Mouse (Mus musculus) liver, postnatal 0 days (tissue): ENCODE measurements around the gene Ccnt1. TPM values are rescaled to one million over a fixed set of nuclear protein-coding genes. Genes with fewer than 3 reads are reported as not detected.

Source experiments
- ATAC-seq: fragments of 200-750 bp; cut with Nextera tagmentation; 2 replicates; pipeline ENCODE4 v1.8.0; 2017; ENCODE audit warnings: mild to moderate bottlenecking, moderate library complexity
- DNase-seq: peaks from one replicate; pipeline ENCODE4 v3.0.0-alpha.2; 2016
- H3K27ac ChIP-seq: fragments of 300-500 bp; sonication (generic); 2 replicates; pipeline ENCODE4 v1.5.1; 2014; ENCODE audit warnings: antibody characterized with exemption, moderate library complexity, mild to moderate bottlenecking, low read depth
- H3K27me3 ChIP-seq: fragments of 300-500 bp; sonication (generic); 2 replicates; pipeline ENCODE4 v1.6.1; 2014; ENCODE audit warnings: low read length, control low read depth, mixed read lengths; ENCODE audit not compliant: insufficient read depth
- H3K36me3 ChIP-seq: fragments of 300-500 bp; sonication (generic); replicated peaks from 2 replicates; pipeline ENCODE4 v1.6.1; 2014; ENCODE audit warnings: mild to moderate bottlenecking, control low read depth, low read length, moderate library complexity, mixed read lengths; ENCODE audit not compliant: insufficient read depth
- H3K4me1 ChIP-seq: fragments of 300-500 bp; sonication (generic); 2 replicates; pipeline ENCODE4 v1.6.1; 2014; ENCODE audit warnings: antibody characterized with exemption, mild to moderate bottlenecking, control low read depth; ENCODE audit not compliant: insufficient read depth
- H3K4me2 ChIP-seq: fragments of 300-500 bp; sonication (generic); 2 replicates; pipeline ENCODE4 v1.6.1; 2014; ENCODE audit warnings: low read depth, mild to moderate bottlenecking, low read length, moderate library complexity, mixed read lengths
- H3K4me3 ChIP-seq: fragments of 300-500 bp; sonication (generic); 2 replicates; pipeline ENCODE4 v1.5.1; 2014; ENCODE audit warnings: low read depth, low read length
- H3K9ac ChIP-seq: fragments of 300-500 bp; sonication (generic); replicated peaks from 2 replicates; pipeline ENCODE4 v1.6.1; 2014; ENCODE audit warnings: mild to moderate bottlenecking, moderate library complexity
- H3K9me3 ChIP-seq: fragments of 300-500 bp; sonication (generic); 2 replicates; pipeline ENCODE4 v1.6.1; 2016; ENCODE audit warnings: mild to moderate bottlenecking, control low read depth, low read length, mixed read lengths
- CTCF ChIP-seq: sonication (generic); IDR thresholded peaks from 2 replicates; pipeline ENCODE4 v1.5.1; 2016; ENCODE audit warnings: antibody characterized with exemption, low read depth
- EP300 ChIP-seq: IDR thresholded peaks from 2 replicates; pipeline ENCODE4 v1.6.1; 2016; ENCODE audit warnings: antibody characterized with exemption, low read depth, mild to moderate bottlenecking
- WGBS: fragments of 180-500 bp; shearing (Covaris S2); extraction: QIAGEN DNeasy Blood & Tissue Kit; methylation state at CpG from one replicate; pipeline ENCODE4 v1.1.7; 2014; ENCODE audit not compliant: insufficient replicate concordance; 5-methylcytosine and 5-hydroxymethylcytosine counted together
- polyA plus RNA-seq: library from polyadenylated mRNA; unstranded; fragments of >200 nt; fragmentation: Nextera tagmentation; extraction: Ambion mirVana; gene quantifications from 2 replicates; pipeline ENCODE4 v1.2.1, GENCODE M21; 2015

Gene Ccnt1
- polyA plus RNA-seq, 1 experiment from 2014 or later, result 14.9 TPM

DNA sequence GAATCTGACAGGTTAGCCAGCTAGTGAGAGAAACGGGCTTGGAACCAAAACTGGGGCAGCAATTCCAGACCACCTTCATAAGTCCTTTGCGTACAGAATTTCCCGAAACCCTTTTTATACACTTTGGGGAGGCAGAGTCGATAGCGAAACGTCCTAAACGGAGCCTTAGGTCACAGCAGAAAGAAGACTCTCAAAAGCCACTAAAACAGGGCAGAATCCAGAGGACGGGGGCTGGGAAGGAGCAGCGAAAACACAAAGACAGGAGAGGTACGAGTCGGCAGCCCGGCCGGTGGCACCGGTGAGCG is 3.8 kb downstream of the Ccnt1 start:
- Histone ChIP-seq H3K4me1 (peaks cover 21% of the 10 kb centered on the region), H3K27me3 (no peaks in the 10 kb centered on the region), H3K9me3 (no peaks in the 10 kb centered on the region), H3K27ac (peak overlapping the region; percentile 98), H3K4me2 (peak overlapping the region; percentile 78), H3K36me3 (peaks cover 14% of the 10 kb centered on the region; the same call in 1 of the 2 replicates), H3K9ac (peak overlapping the region; percentile 88), H3K4me3 (peak overlapping the region; percentile 83)
- no peak for ATAC-seq
- TF ChIP-seq EP300, result no peak
- TF ChIP-seq CTCF, result no peak
- DNase-seq, result no peak
- WGBS, result under 1% methylated on average over 15 of the region's 15 CpGs

DNA sequence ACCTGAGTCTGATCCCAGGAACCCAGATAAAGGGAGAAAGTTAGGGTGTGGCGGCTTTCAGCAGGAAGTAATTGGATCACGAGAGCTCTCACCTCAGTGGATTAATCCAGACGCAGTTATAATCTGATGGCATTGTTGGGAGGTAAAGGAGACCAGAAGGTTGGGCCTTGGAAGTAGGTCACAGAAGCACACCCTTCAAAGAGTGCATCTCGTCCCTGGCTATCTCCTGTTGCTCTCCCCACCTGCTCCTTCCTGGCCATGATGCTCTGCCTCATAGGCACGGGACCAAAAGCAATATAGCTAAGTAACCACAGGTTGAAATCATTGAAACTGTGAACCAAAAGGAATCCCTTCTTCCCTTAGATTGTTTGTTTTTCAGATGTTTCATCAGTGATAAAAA is 13.5 kb downstream of the Ccnt1 start:
- Histone ChIP-seq H3K36me3 (peaks cover 59% of the 10 kb centered on the region), H3K9ac (no peak overlapping the region)
- WGBS, result 92% methylated on average over 5 of the region's 5 CpGs

DNA sequence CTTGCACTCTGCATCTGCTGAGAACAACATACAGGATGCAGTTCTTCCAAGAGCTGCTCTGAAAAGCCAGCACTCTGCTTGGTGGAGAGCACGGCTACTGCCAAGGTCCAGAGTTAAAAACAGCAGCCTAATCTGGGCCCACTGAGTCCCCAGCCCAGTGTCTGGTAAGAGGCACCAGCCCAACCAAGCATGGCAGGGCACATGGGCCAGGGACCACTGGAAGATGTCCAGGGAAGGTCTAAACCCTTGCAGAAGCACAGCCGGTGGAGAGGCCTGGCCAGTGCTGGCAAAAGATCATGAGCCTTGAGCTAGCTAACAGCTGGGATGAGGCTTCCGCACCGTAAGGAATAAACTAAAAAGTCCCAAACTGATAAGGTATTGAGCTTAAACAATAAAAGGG is 14.8 kb downstream of the Ccnt1 start:
- Histone ChIP-seq H3K4me3 (no peak overlapping the region), H3K27me3 (no peaks in the 10 kb centered on the region), H3K4me2 (no peak overlapping the region), H3K36me3 (peaks cover 71% of the 10 kb centered on the region), H3K27ac (no peak overlapping the region), H3K9me3 (no peaks in the 10 kb centered on the region), H3K4me1 (no peaks in the 10 kb centered on the region), H3K9ac (no peak overlapping the region)
- ATAC-seq (no peak), DNase-seq (no peak)
- no peak for TF ChIP-seq CTCF
- 92% methylated on average over 4 of the region's 4 CpGs for WGBS

More for the DNA sequence above, 13.5 kb downstream of the Ccnt1 start:
- Histone ChIP-seq H3K9me3 (no peaks in the 10 kb centered on the region), H3K4me2 (no peak overlapping the region), H3K4me3 (no peak overlapping the region), H3K4me1 (no peaks in the 10 kb centered on the region), H3K27ac (no peak overlapping the region), H3K27me3 (no peaks in the 10 kb centered on the region)
- no peak for DNase-seq
- no peak for TF ChIP-seq CTCF
- no peak for TF ChIP-seq EP300
- ATAC-seq, result no peak

DNA sequence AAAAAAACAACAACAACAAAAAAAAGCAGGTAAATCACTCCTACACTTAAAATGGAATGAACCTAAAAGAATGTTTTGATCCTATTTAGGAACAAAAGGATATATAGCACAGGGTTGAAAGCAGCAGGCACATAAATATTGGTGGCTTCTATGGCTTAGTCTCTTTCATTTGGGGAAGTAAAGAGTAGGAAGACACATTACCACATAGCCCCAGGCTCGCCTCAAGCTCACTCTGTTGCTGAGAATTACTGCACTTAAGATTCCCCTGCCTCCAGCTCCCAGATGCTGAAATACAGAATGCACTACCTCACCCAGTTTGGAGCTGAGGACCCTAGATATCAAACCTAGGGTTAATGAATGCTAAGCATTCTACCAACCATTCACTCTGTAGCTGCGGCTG is 18.0 kb downstream of the Ccnt1 start:
- Histone ChIP-seq H3K4me3 (no peak overlapping the region), H3K27me3 (no peaks in the 10 kb centered on the region), H3K36me3 (peaks cover 74% of the 10 kb centered on the region), H3K27ac (no peak overlapping the region), H3K9ac (no peak overlapping the region), H3K4me1 (no peaks in the 10 kb centered on the region), H3K4me2 (no peak overlapping the region), H3K9me3 (no peaks in the 10 kb centered on the region)
- TF ChIP-seq CTCF (no peak), EP300 (no peak)
- ATAC-seq (no peak), DNase-seq (no peak)
- 85% methylated on average over 2 of the region's 2 CpGs for WGBS

DNA sequence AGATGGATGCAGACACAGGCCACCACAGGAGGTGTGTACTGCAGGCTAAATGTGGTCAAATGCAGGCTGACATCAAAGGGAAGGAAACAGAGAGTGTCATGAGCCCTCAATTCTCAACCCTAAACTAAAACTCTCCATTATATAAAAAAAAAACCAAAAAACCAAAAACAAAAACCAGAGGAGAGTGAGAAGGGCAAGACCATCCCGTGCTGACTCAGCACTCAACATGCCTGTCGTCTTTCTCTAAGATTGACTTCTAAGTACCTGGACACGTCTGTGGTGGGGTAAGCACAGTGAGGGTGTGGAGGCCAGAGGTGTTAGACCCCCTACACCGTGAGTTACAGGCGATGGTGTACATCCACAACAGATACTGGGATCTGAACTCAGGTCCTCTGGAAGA is 23.9 kb downstream of the Ccnt1 start:
- WGBS, result 86% methylated on average over 5 of the region's 5 CpGs
- Histone ChIP-seq H3K27ac (no peak overlapping the region), H3K27me3 (no peaks in the 10 kb centered on the region), H3K4me1 (no peaks in the 10 kb centered on the region; the same call in 1 of the 2 replicates), H3K36me3 (peaks cover 88% of the 10 kb centered on the region), H3K9me3 (no peaks in the 10 kb centered on the region), H3K9ac (no peak overlapping the region), H3K4me3 (no peak overlapping the region), H3K4me2 (no peak overlapping the region)
- DNase-seq (no peak), ATAC-seq (no peak)
- TF ChIP-seq EP300 (no peak), CTCF (no peak)

DNA sequence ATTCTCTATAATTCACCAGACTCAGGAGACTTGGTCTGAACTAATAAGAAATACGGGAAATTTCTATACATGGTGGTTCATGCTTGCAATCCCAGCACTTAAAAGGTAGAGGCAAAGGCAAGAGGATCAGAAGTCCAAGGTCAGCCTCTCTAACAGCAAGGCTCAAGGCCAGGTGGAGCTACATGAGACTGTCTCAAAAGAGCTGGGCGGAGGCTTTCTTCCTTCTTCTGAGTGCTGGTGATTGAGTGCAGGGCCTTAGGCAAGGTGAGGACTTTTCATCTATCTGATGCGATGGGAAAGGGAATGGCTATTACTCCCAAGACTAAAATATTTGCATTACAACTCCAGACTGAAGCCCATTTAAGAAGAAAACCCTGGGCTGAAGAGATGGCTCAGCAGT is 25.6 kb downstream of the Ccnt1 start:
- Histone ChIP-seq H3K9ac (no peak overlapping the region), H3K9me3 (no peaks in the 10 kb centered on the region), H3K4me1 (peaks cover 6% of the 10 kb centered on the region), H3K4me2 (no peak overlapping the region), H3K4me3 (no peak overlapping the region), H3K27ac (no peak overlapping the region), H3K27me3 (no peaks in the 10 kb centered on the region), H3K36me3 (peaks cover 76% of the 10 kb centered on the region)
- 93% methylated on average over 3 of the region's 3 CpGs for WGBS
- DNase-seq, result no peak
- no peak for TF ChIP-seq CTCF
- no peak for TF ChIP-seq EP300
- no peak for ATAC-seq

DNA sequence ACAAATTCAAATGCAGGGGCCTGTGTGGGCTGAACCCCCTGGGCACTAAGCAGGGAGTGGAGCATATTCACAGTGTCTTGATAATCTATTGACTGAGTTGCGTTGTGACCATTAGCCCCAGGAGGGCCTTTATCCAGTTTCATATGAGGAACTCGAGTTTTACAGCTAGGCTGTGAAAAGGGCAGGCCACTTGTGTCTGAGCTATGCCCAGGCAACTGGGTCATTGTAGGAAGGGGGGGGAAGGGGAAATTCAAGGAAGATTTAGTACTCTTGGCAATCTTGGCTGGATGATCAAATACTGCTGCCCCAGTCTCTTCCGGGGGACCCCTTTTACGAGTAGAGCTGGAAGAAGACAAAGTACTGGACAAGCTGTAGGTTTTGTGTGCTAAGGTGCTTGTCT is 27.4 kb downstream of the Ccnt1 start:
- DNase-seq (no peak), ATAC-seq (no peak)
- Histone ChIP-seq H3K27ac (no peak overlapping the region), H3K4me2 (no peak overlapping the region), H3K27me3 (no peaks in the 10 kb centered on the region), H3K4me3 (no peak overlapping the region), H3K4me1 (peaks cover 7% of the 10 kb centered on the region), H3K9me3 (no peaks in the 10 kb centered on the region), H3K9ac (no peak overlapping the region), H3K36me3 (peaks cover 70% of the 10 kb centered on the region)
- TF ChIP-seq EP300 (no peak), CTCF (no peak)
- WGBS, result 87% methylated on average over 4 of the region's 4 CpGs
